Mouse (Mus musculus) CH12F3 (cell line): ENCODE data around the gene Fkbp2.

Experiments
- in situ Hi-C: fragments of 300-500 bp; cut with MboI; formaldehyde crosslinking; loops from 2 replicates; pipeline ENCODE4 v1.14.3; 2020; ENCODE audit warnings: low sequenced_read_pairs

Gene Fkbp2

DNA sequence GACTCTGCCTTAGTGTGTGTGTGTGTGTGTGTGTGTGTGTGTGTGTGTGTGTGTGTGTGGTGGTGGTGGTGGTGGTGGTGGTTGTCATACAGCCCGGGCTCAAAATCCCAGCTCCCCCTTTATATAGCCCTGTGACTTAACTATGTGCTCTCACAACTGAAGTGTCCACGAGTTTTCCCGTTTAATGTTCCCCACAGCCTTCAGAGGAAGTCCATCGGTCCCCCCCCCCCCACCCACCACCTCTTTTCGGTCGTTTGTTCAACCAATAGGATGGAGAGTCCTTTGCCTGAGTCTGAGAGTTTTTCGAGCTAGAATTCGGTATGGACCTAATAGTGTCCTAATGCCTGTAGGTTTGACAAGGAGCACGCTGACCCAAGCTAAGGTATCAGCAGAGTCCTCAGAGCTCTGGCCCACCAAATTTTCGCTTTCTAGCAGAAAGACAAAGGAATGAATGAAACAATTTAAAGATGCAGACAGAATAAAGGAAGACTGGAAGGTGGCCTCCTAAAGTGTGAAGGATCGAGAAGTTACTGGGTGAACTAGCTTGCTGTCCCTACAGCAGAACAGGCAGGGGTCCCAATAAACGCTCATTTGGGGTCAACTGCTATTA lies 6.6 kb downstream of the Fkbp2 start:
- in situ Hi-C loops = no loop called here

DNA sequence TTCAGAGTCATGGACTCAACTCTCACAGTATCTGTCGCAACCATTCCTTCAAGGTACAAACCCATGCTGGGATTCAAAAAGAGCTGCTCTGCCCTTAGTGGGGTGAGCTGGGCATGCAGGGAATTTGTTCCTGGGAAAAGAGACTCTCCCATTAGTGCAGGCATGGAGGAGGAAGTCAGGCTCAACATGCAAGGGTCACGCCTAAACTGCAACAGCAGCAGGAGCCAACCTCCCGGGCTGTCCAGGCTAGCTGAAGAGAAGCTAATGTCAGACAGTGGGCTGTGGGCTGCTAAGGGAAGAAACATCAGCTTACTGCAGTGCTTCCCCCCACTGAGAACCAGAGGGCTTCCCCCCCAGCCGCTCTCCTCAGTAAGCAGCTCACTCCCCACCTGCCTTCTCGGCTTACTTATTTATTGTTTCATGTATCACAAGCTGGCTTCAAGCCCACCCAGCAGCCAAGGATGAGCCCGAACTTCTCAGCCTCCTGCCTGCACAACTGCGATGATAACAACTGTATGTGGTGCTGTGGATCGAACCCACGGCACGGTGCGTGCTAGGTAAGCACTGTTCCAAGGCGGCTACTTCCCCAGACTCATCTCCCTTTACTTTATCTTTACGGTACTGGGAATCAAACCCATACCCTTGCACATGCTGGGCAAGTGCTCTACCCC lies 7.9 kb downstream of the Fkbp2 start:
- in situ Hi-C loops = no loop called here

DNA sequence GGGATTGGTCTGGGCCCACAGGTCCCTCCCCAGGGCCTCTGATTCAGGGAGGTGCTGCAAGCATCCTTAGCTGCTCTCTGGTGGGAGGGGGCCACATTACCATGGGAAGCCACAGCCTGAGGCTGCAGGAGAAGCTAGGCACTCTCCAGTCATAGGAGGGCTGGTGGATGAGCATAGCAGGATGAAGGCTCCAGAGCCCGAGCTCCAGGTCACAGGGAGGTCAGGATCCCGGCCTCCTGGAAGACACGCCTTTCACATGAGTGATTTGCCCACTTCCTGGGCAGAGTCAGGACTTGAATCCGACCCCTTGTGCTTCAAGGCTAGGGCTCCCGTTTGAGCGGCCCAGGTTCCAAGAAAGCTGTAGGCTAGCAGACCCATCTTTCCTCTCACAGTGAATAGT lies 8.7 kb downstream of the Fkbp2 start:
- in situ Hi-C loops = no loop called here

DNA sequence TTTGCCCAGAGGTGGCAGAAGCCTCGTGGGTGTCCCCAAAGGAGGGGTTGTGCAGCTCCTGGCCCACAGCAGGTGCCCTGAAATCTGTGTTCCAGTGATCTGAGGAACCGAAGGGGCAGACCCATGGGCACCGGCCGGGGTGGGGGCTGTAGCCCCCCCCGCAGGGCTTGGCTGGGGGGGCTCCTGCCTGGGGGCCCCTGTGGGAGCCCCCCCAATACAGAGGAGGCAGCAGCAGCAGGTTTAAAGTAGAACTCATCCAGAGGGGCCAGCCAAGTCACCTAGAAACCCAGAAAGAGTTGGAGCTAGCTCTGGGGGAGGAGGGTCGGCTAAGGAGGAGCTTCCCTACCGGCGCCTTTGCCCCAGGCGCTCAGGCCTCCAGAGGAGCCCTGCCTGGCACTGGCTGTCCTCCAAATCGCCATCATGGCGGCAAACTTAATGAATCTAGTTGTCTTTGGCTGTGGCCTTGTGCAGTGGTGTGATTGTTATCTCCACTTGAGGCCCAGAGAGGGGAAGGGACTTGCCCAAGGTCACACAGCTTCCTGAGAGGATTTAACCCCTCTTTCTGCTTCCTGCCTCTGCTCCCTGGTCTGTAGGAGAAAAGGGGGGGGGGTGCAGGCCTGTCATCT lies 9.7 kb downstream of the Fkbp2 start:
- in situ Hi-C loops = no loop called here

DNA sequence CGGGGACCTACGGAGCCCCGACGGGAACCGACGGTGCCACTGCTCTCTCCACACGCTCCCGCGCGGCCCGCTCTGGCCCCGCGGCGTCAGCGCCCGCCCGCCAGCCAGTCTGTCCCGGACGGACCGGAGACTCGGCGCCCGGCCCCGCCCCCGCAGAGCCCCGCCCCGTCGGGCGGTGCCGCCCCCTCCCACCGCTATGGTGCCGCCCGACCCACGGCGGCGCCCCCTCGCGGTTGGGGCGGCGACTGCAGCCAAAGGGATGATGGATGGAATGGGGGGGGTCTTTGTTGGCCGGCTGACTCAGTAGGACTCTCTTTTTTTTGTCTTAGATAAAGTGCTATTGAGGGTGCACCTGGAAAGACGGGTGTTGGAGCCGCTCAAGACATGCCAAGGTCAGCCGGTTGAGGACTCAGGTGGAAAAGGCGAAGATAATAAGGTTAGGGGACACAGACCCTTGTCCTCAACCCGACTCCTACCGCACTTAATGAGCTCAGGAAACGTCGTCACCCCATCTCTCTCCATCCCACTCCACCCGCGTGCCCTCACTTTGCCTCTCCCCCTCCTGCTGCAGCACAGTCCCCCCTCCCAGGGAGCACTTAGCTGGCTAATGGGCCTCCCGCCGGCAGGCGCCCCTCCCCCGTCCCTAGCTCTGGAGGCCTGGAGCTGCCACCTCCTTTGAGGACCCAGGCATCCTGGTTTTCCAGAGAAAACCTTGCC lies 10.5 kb downstream of the Fkbp2 start:
- in situ Hi-C loops = no loop called here

DNA sequence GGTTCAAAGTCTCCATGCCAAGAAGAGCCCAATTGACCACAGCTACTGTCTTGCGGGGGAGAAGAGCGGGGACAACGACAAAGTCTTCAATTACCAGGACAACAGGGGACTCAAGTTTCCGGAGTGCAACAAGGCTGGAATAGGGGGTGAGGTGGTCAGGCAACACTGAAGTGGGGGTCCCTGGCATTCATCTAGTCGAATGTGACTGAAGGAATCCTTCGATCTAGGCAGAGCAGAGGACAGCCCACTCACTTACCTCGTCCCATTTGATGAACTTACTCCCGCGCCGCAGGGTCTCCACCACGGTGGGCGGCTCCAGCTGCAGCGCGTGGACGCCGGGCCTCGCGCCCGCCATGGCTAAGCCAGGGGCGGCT lies 11.0 kb downstream of the Fkbp2 start:
- in situ Hi-C loops = no loop called here

DNA sequence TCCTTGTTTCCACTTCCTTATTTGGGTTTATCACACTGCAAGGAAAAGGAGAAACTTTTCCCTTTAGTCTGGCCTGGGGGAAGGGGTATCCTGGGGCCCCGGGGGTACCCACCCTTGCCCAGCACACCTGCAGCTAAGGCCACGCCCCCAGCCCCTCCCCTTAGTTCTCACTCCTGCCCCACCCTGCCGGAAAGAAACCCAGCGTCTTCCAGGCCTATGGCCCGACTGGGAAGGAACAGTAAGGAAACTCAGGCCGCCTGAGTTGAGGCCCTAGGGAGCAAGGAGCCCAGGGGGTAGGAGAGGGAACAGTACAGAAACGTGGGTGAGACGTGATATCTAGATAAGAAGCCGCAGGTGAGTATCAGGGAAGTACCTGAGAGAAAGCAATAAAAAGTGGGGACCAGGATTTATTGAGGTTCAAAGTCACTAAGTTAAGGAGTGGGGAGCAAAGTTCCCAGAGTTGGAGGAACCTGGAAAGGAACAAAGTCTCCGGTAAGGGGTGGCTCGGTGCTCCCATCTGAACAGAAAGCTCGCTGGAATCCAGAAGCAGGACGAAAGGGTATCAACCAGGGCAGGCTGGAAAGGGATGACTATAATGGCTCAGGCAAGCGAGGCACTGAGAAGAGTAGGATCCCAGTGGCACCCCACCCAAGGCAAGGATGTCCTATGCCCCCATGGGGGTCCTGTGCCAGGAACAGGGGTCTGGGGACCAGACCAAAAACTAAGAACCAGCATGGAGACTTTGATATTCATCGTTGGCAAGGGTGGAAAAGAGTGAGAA lies 11.6 kb downstream of the Fkbp2 start:
- in situ Hi-C loops = no loop called here

DNA sequence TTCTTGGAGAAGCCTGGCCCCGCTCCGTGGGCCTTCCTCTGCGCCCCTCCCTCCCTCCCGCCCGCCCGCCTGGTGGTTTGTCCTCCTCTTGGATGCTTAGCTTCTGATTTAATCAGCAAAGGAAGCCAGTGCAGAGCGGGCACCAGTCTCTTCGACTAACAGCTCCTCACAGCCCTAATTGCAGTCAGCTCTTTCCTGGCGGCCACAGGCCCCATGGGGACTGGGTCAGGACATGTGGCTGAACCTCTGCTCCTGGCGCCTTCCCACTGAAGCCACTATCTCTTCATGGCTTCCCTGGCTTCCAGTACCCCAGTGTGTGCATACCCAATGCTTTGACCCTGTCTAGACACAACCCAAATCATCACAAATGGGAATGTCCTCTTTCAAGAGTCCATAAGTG lies 23.8 kb downstream of the Fkbp2 start:
- in situ Hi-C loops = no loop called here

DNA sequence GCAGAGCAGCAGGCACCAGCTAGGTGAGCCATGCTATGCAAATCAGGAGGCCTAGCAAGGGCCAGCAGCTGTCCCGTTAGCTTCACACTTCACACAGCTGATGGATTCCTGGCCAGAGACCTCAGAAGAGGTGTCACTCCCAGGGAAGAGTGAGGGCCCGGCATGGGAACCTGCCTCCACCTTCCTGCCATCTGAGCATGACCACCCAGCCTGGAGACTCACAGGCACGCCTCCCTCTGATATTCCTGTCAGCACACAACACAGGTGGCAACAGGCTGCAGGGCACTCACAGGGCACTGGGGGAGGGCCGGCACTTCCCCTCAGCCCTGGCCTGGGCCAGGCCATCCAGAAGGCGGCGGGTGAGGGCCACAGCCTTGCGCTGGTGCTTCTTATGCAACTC lies 24.9 kb downstream of the Fkbp2 start:
- in situ Hi-C loops = no loop called here

DNA sequence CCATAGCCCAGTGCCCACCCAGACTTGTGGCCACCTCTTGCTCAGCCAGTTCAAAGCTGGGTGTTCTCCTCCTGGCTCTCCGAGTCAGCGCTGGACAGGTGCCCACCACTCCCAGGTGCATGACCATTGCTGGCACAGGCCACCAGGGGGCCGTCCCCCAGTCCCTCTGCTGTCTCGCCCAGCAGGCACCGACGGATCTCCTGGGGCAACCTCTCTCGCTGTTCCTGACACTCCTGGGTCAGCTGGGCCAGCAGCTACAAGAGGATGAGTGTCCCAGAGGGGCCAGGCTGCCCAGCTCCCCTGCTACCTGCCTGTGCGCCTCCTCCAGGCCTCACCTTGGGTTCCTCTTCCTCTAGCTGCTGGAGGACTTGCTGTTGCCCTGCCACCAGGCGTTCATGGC lies 26.3 kb downstream of the Fkbp2 start:
- in situ Hi-C loops = no loop called here

DNA sequence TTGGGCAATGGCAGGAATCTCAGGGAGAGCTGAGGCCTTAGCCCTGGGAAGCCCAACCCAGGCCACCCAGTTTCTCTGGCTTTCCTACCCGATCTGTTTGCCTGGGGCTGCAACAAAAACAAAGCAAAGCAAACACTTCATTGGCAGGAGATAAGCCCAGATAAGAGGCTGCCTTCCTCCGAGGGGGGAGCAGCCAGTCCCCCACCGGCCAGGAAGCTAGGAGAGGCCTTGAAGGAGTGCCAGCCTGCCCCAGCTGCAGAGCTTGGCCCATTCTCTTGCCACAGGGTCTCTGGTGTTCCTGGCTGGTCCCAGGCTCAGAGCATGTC lies 27.6 kb downstream of the Fkbp2 start:
- in situ Hi-C loops = no loop called here

DNA sequence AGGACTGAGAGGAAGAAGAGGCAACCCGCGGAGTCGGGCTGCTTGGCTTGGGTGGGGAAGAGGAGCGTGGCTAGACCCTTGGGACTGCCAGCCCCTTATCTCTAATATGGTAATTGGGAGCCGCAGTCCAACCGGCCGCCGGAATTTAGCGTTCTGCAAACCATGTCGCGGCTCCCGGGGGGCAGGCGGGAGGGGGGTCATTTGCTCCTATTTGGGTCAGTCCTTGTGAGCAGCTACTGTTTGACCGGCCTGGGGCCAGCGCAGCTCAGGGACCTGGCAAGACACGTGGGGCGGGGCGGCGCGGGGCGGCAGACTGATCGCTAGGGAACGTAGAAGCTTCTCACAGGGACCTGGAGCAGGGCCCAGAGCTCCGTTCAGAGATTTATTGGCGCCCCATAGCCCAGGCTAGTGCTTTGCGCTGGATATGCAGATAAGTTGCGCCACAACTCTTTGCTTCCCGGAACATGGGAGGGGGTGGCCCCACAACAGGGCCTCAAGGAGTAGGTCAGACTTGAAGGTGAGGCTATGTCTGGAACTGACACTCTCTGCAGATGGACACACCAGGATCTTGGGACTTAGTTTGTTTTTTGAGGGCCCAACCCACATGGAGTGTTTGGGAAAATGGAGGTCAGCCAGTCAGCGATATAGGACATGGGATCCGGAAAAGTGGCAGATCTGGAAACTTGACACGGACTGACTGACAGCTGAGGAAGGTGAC lies 28.1 kb downstream of the Fkbp2 start:
- in situ Hi-C loops = no loop called here

DNA sequence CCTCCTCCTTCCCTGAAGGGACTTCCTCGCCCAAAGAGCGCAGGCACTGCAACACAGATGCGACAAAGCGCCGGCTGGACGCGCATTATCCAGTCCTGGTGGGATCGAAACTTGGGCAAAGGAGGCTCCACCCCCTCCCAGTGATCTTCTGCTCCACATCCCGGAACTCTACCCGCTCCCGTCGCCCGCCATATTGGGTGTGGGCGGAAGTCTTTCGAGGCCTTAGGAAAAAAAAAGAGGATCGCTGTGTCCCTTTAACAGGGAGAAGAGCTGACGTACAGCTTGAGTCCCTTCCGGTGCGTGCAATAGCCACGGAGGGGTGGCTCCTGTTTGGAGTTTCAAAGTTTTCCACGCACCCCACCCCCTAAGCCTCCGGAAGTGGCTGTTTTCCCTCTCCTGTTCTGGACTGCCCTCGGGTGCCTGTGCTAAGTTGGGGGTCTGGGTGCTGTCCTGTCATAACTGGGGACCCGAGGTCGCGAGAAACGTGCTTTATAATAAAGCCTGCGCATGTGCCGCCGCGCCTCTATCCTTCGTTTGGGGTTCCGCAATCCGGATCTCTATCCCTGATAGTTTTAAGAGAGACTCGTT lies 28.8 kb downstream of the Fkbp2 start:
- in situ Hi-C loops = no loop called here

DNA sequence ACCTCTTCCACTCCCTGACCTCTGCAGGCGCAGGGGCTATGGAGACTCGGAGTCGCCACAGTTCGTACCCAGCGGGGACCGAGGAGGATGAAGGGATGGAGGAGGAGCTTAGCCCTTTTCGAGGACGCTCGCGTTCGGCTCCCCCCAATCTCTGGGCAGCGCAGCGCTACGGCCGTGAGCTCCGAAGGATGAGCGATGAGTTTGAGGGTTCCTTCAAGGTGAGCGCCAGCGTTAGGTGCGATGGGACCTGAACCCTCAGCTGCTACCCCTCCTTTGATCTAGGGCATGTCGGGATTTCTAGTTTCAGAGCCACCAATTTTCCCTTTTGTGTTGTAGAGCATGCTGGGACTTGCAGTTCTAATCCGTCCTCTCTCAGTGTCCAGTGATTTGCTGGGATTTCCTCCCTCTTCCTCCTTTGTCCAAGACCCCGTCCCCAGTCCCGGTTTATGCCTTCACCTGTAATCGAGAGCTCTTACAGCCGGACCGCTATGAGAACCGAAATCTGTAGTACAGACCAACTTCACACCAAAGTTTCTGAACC lies 29.6 kb downstream of the Fkbp2 start:
- in situ Hi-C loops = no loop called here

DNA sequence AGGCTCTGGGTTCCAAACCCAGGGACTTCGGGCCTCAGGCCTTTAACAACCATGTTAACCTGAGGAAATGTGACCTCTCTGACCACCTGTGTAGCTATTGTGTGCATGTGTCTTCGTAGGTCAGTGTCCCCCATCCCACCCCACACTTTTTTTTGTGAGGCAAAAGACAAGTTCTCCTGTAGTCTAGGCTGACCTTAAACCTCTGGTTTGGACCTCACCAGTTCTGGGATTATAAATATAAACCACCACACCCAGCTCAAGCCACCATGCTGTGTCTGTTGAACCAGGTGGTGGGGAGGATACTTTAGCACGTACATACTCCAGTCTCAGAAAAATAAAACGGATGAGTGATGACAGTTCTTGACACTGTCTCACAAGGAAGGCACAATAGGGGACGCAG lies 30.4 kb downstream of the Fkbp2 start:
- in situ Hi-C loops = no loop called here

DNA sequence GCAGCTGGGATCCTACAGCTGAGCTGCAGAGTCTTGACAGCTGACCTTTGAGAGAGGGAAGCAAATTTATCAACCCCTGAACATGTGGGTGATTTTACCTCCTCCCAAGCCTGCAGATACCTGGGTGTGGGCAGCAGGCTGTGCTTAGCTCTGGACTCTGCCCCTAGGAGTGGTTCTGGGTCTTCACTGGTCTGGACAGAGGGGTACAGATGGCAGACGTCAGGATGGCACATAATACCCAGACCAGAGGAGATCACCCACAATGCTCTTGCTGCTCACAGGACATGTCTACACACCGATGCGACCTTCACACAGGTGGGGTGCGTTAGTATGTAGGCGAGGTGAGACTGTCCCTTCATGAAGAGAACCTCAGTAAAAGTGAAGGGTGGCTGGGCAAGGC lies 30.8 kb downstream of the Fkbp2 start:
- in situ Hi-C loops = no loop called here

DNA sequence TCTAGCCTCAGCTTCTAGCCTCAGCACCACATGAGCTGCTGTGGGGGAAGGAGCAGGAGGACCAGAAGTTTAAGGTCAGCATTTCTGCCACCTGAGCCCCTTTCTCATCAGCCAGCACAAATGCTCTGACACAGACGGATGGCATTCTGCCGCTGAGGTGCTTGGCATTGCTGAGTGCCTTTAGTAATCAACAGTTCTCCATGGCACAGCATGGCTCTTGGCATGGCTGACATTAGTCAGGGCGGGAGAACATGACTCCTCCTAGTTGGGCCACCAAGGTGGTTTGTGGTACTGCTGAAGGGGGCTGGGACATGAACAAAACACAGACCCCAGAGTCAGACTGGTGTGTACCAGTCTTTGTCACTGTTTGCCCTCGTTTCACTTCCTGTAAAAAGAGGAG lies 32.1 kb downstream of the Fkbp2 start:
- in situ Hi-C loops = no loop called here

DNA sequence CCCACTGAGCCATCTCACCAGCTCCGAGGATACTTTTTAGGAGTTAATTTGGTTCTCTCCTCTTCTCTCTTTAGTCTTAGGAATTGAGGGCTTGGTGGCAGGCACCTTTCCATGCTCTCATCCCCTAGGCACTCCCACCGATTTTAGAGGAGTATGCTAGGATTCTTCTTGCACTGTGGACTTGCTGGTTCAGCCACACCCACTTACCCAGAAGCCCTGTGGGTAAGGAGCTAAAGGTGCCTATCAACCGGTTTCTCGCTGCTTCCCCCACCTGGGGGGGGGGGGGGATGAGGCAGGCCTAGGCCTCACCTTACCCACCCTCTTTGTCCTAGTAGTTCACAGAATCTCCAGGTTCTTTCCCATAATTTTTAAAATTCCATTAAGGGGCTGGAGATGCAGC lies 32.6 kb downstream of the Fkbp2 start:
- in situ Hi-C loops = no loop called here

DNA sequence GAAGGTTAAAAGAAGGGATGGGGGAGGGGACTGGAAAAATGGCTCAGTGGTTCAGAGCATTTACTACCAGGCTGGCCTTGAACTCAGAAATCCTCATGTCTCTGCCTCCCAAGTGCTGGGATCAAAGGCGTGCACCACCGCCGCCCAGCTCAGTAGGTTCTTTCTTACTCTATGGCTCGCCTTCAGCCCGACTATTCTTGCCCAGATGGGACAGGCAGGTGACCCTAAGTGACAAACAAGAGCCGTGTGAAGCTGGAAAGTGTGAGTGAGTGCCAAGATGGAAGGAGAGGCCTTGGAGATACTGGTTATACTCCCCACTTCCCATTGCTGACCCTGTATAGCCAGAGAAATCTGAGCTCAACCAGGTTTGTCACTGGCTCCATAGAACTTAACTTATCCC lies 36.6 kb downstream of the Fkbp2 start:
- in situ Hi-C loops = no loop called here

DNA sequence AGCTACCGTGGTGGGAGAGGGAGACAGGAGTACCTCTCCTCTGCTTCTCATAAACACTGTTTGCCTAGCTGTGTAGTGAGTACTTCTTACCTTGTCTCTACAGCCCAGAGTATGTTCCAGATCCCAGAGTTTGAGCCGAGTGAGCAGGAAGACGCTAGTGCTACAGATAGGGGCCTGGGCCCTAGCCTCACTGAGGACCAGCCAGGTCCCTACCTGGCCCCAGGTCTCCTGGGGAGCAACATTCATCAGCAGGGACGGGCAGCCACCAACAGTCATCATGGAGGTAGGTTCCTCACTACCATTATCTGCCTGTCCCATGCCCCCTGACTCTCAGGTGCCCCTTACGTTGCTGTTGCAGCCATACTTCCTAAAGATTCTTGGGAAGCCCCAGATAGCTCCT lies 37.5 kb downstream of the Fkbp2 start:
- in situ Hi-C loops = no loop called here
